Mouse (Mus musculus) embryo, embryonic 10.5 days (tissue): ENCODE data around the gene Eef1akmt1.

ENCODE experiments used
- DNase-seq: peaks from one replicate; pipeline ENCODE4 v3.0.0-alpha.2; 2015; ENCODE audit warnings: low spot score

The Eef1akmt1 gene

GRCm38 (mm10) chr14:57546557-57547021 lies 24.8 kb downstream of the Eef1akmt1 start:
- peak; percentile 22 for DNase-seq

DNA sequence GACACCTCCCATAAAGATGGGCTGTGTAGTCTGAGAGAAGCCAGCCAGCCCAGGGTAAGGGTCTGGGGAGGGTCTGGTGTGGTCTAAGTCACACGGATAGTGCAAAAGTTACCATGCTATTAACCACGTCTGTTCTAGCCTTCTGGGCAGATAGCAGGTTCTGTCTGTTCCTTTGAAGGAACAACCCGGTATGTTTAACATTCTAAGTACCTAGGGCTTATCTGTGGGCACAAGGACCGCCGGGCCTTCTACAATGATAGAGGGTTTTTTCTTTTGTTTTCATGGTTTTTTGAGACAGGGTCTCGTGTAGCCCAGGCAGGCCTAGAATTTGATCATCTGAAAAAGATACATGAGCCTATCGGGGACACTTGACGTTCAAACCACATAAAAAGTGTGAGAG lies 25.3 kb downstream of the Eef1akmt1 start:
- no peak for DNase-seq

DNA sequence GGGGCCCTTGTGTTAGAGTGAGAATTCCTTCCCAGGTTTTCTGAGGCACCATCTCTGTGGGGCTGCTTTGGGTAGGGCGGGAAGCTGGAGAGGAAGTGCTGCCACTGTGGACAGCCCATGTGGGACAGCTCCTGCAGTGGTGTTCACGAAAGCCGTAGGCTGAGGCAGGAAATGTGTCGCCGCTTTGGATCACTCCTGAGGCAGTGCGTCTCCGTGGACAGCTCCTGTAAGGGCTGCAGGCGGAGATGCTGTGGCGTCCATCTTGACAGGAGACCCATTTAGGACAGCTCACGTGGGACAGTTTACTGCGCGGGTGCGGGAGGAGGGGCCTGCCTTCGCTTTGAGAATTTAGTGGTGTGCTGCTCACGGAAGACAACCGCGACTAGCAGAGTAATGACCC lies 25.9 kb downstream of the Eef1akmt1 start:
- DNase-seq: no peak

DNA sequence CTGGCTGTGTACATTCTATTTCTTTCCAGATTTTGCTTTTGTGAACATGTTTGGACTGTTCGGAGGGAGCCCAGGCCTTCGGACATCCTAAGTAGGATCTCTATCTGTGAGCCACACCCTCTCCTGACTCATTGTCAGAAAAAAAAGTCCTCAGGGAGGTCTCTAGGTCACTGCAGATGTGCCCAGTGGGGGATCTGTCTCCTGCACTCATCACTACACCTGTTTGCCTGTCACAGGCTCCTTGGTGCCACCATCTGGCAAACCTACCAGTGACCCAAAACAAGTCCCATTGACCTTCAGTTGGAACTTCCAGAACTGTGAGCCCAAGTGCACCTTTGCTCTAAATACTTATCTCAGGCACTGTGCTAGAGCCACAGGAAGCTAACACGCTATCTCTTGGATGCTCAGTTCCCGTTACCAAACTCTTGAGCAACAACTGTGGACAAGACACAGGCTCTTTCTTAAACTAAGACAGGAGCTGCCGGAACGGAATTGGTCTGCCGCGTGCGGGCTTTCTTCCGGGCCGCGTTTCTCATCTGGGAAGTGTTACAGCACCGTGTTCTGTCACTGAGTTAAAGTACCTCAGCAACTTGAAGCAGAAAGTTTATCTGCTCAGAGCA lies 27.9 kb downstream of the Eef1akmt1 start:
- DNase-seq: no peak

DNA sequence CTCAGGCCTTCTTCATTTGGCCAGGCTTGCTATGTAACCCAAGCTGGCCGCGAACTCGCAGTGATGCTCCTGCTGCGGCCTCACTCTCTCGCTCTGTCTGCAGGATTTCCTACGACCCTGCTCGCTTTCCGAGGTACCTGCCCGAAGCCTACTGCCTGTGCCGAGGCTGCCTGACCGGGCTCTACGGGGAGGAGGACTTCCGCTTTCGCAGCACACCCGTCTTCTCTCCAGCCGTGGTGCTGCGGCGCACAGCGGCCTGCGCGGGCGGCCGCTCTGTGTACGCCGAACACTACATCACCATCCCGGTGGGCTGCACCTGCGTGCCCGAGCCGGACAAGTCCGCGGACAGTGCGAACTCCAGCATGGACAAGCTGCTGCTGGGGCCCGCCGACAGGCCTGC lies 29.2 kb downstream of the Eef1akmt1 start:
- no peak for DNase-seq

- no peak for DNase-seq
Measured at GRCm38 (mm10) chr14:57540683-57541082, 30.7 kb downstream of the Eef1akmt1 start.

DNA sequence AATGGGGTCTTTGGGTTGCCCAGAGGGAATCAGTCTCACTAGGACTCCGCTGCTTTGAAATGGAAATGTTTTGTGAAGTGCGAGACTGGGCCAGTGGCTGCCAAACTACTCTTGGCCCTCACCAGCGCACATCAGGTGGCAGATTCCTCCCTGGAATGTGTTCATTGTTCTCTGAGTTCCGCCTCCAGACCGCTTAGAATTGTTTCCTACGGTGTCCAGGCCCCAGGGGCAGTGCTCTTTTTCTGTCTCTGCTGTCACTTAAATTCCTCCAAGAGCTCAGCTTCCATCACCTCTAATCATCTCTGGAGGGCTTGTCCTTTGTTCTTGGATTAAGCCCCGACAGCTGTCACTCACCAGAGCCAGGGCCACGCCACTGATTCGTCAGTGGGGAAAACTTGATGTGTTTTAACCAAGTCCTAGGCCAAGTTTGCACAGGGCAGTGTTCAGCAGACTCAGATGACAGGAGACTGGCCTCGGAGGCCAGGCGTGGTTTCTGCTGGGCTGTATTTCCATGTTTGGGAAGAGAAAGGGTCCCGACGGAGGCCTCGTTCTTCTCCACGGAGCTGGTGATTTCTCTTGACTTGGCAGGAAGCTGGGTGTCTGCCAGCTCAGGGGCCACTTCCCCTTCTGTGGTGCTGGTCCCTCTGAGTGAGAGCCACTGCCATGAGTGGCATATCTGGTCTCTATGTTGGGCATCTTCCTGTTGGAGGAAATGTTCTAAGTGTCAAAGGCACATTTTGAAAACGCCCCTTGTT lies 34.0 kb downstream of the Eef1akmt1 start:
- DNase-seq: peak; percentile 33

- DNase-seq: no peak
Measured at GRCm38 (mm10) chr14:57536820-57537219, 34.6 kb downstream of the Eef1akmt1 start.

GRCm38 (mm10) chr14:57535646-57536045 lies 35.8 kb downstream of the Eef1akmt1 start:
- no peak for DNase-seq

- no peak for DNase-seq
Measured at GRCm38 (mm10) chr14:57534961-57535360, 36.5 kb downstream of the Eef1akmt1 start.

GRCm38 (mm10) chr14:57534346-57534745 lies 37.1 kb downstream of the Eef1akmt1 start:
- no peak for DNase-seq

- DNase-seq: no peak
Measured at GRCm38 (mm10) chr14:57533841-57534240, 37.6 kb downstream of the Eef1akmt1 start.

DNA sequence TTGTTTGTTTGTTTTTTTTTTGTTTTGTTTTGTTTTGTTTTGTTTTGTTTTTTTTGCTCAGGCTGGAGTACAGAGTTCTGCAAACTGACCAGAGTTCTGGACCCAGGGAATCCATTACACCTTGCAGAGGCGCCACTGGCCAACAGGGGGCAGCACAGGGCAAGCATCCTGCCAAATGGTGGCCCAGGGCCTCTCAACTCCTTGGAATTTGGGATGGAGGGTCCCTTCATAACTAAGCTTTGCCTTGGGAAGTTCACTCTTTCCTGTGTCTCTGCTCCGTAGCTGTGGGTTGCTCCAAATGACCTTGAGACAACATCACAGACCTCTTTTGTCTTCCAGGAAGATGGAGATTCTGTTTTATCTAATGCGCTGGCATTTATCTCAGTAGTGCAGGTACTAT lies 38.2 kb downstream of the Eef1akmt1 start:
- peak; percentile 79 for DNase-seq

- no peak for DNase-seq
Measured at GRCm38 (mm10) chr14:57532577-57532976, 38.8 kb downstream of the Eef1akmt1 start.

GRCm38 (mm10) chr14:57529786-57530515 lies 41.5 kb downstream of the Eef1akmt1 start:
- no peak for DNase-seq

DNA sequence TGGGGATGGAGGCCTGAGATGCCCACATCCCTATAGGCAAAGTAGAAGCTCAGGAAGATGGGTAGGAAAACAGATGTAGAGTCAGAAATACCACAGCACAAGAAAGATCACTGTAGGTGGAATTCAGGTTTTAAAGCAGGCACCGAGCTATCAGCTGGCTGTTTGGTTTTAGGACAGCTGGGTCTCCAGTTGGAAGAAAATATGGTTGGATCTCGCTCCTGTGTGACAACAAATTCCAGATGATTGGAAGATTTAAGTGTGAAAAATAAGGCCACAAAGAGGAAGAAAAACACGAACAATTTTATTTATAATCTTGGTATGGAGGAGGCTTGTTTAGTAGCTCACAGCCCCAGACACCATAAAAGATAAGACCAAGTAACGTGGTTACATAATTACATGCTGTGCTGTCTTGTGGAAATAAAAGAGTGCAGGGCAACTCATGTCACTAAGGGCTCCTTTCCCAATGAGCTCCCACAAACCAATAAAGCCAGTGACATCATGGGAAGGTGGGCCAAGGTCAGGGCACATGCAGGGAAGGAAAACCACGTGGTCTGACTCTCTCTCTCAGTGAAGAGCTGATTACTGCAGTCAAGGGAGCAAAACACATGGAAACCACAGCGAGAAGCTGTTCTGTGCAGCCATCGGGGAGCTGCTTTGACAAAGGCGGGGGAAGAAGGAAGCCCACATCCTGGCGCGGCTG lies 42.2 kb downstream of the Eef1akmt1 start:
- DNase-seq: no peak

DNA sequence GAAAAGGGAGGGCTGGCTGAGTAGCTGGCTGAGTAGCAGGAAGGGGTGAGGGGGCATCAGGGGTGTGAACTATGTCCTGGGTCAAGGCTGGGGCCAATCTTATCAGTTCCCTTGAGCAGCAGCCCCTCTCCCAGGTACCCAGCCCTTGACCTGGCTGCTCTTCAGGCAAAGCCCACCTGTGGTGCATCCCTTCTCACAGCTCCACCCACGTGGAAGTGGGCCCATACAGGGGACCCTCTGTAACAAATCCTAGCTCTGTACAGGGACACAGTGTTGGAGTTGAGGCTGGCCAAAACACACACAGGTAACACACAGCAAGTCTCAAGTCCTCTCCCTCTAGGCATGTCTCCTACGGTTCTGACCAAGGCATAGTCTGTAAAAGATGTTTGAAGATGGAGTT lies 43.8 kb downstream of the Eef1akmt1 start:
- DNase-seq: no peak

- no peak for DNase-seq
Measured at GRCm38 (mm10) chr14:57527122-57527521, 44.3 kb downstream of the Eef1akmt1 start.

DNA sequence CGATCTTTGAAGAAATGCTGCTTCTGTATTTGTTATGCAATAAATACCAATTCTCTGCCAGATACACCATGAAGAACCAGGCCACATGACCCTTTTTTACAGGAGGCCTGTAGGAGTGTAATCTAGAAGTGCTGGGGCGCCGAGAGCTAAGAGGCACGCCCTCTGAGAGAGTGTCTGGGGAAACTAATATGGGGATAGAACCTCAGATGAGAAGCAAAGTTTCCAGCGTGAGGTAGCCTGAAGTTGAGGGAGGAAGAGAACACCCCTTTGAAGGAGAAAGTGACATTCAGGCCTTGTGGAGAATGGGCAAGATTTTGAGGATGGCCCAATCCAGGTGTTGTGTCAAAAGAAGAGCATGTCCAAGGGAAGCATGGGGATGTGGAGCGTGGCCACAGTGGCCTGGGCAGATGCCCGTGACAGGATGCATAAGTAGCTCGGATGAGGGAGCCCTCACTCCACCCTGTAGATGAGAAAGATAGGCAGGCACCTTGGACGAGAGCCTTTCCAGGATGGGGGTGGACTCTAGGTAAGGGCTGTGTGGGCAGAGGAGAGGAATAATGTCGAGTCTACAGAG lies 45.3 kb downstream of the Eef1akmt1 start:
- no peak for DNase-seq

DNA sequence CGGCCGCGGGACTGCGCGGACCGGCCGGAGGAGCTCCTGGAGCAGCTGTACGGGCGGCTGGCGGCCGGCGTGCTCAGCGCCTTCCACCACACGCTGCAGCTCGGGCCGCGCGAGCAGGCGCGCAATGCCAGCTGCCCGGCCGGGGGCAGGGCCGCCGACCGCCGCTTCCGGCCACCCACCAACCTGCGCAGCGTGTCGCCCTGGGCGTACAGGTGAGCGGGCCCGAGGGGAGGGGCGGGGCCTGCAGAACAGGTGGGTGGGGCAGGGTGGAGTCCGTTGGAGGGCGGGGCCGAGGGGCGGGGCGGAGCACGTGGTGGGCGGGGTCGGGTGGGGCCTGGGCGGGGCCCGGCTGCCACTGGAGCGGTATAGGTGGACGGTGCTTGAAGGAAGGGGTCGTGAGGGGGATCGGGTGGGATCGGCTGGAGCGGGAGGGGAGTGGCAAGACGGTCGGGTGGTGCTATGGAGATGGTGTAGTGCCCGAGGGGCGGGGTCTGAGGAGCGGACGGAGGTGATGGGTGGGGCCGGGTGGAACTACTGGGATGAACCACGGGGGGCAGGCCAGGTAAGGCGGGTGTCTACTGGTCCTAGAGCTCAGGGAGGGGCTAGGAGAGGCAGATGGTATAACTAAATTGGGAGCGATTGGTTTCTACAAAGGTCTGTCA lies 45.9 kb downstream of the Eef1akmt1 start:
- peak; percentile 61 for DNase-seq

- DNase-seq: peak; percentile 60
Measured at GRCm38 (mm10) chr14:57524671-57525387, 46.6 kb downstream of the Eef1akmt1 start, which contains the start of gene Il17d. Gene Il17d (plus strand): TSS chr14:57524777.
